Mouse (Mus musculus) WW6 (cell line): ENCODE data around the gene Vmn1r225.
"Not testable (repeated sequence)": the region's sequence is repeated elsewhere in the genome, so short reads cannot be mapped to it uniquely, and the experiment has no call there.

Source experiments
- DNase-seq: peaks from one replicate; pipeline ENCODE4 v3.0.0-alpha.2; 2013; ENCODE audit warnings: low read depth, low spot score

Gene Vmn1r225

DNA sequence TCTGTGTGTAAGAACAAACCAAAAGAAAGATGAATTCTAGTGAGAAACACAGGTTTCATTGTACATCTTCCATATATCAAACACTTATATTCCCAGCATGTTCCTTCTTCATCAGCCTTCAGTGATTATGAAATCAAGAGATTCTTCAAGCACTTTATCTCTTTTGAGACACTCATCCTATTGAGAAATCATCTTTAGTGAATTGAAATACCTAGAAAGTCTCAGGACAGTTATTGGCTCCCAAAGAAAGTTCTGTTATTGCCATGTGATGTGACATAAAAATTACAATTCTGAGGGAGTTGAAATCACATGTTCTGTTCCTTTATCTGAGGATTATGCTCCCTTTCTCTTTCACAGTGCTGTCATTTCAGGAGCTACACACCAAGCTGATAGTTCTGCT, at the start of gene Vmn1r225:
Gene Vmn1r225 (plus strand): TSS at position 301 of the 400 bp plus-strand sequence.
- DNase-seq, result no peak

DNA sequence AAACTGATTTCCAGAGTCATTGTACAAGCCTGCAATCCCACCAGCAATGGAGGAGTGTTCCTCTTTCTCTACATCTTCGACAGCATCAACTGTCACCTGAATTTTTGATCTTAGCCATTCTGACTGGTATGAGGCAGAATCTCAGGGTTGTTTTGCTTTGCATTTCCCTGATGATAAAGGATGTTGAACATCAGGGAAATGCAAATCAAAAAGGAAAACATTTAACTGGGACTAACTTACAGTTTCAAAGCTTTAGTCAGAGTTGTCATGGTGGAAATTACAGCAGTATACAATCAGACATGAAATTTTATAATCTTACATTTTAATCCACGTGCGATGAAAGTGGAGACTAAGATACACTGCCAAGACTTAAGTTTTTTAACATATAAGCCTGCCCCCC, 24.6 kb upstream of the Vmn1r225 start:
- DNase-seq, result no peak

- DNase-seq, result no peak
Measured at GRCm38 (mm10) chr17:20481231-20481630, 16.7 kb upstream of the Vmn1r225 start, which contains the start of gene Vmn2r108. TSS of gene Vmn2r108 (minus strand) at chr17:20481331.

DNA sequence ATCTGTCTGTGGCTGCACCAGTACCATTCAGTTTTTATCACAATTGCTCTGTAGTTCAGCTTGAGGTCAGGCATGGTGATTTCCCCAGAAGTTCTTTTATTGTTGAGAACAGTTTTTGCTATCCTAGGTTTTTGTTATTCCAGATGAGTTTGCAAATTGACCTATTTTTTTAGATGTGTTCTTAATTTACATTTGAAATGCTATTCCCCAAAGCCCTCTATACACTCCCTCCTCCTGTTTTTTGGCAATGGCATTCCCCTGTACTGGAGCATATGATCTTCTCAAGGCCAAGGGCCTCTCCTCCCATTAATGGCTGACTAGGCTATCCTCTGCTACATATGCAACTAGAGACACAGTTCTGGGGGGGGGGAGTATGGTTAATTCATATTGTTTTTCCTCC, 10.3 kb downstream of the Vmn1r225 start:
- DNase-seq, result not testable (repeated sequence)
